Mouse (Mus musculus) gastrocnemius, postnatal 4 days (tissue): ENCODE measurements around the gene Kctd20. TPM values are rescaled to one million over a fixed set of nuclear protein-coding genes. Genes with fewer than 3 reads are reported as not detected.
"Not testable (repeated sequence)": the region's sequence is repeated elsewhere in the genome, so short reads cannot be mapped to it uniquely, and the experiment has no call there.

Source experiments
- DNase-seq, 2 experiments: peaks; one replicate each; pipeline ENCODE4 v3.0.0; 2021 to 2022; ENCODE audit warnings: low spot score in 2 of 2, mixed read lengths in 2 of 2
- total RNA-seq, 2 experiments: library from RNA; stranded (reverse); gene quantifications; 2 replicates each; pipeline ENCODE4 v1.2.3; 2021

Gene Kctd20
- total RNA-seq, 2 experiments from 2014 or later = 60.7 to 64.6 TPM

- no peak for DNase-seq
Measured at GRCm38 (mm10) chr17:28981081-28981480, 29.3 kb downstream of the Kctd20 start.

- DNase-seq = no peak
Measured at GRCm38 (mm10) chr17:28982591-28982990, 30.8 kb downstream of the Kctd20 start.

GRCm38 (mm10) chr17:28984724-28985420, 33.1 kb downstream of the Kctd20 start:
- no peak for DNase-seq

GRCm38 (mm10) chr17:28986833-28987232, 35.1 kb downstream of the Kctd20 start:
- DNase-seq = no peak

GRCm38 (mm10) chr17:28987713-28988112, 36.0 kb downstream of the Kctd20 start:
- DNase-seq = peak in 1 of 2 experiments; percentile 31

GRCm38 (mm10) chr17:28988291-28988690, 36.5 kb downstream of the Kctd20 start:
- DNase-seq = no peak

GRCm38 (mm10) chr17:28988996-28989395, 37.2 kb downstream of the Kctd20 start:
- no peak for DNase-seq

- no peak for DNase-seq
Measured at GRCm38 (mm10) chr17:28990060-28990459, 38.3 kb downstream of the Kctd20 start.

GRCm38 (mm10) chr17:28991286-28991685, 39.5 kb downstream of the Kctd20 start:
- no peak for DNase-seq

- peak in 1 of 2 experiments; percentile 25 for DNase-seq
Measured at GRCm38 (mm10) chr17:28992105-28992504, 40.4 kb downstream of the Kctd20 start.

GRCm38 (mm10) chr17:28993004-28993403, 41.3 kb downstream of the Kctd20 start:
- not testable (repeated sequence) for DNase-seq

GRCm38 (mm10) chr17:28994615-28995014, 42.9 kb downstream of the Kctd20 start:
- no peak for DNase-seq

- no peak for DNase-seq
Measured at GRCm38 (mm10) chr17:29000465-29000864, 48.7 kb downstream of the Kctd20 start.

- no peak for DNase-seq
Measured at GRCm38 (mm10) chr17:29003740-29004139, 52.0 kb downstream of the Kctd20 start.

- DNase-seq = no peak
Measured at GRCm38 (mm10) chr17:29005002-29005401, 53.3 kb downstream of the Kctd20 start.

- no peak for DNase-seq
Measured at GRCm38 (mm10) chr17:29006812-29007211, 55.1 kb downstream of the Kctd20 start.

- DNase-seq = no peak
Measured at GRCm38 (mm10) chr17:29007243-29007640, 55.5 kb downstream of the Kctd20 start.

GRCm38 (mm10) chr17:29007641-29008325, 56.0 kb downstream of the Kctd20 start, which contains the start of gene Stk38:
Gene Stk38 (minus strand): TSS chr17:29007995.
- DNase-seq = peak; percentile 89 to 92

- no peak for DNase-seq
Measured at GRCm38 (mm10) chr17:29008326-29008650, 56.5 kb downstream of the Kctd20 start.

GRCm38 (mm10) chr17:29009181-29009580, 57.4 kb downstream of the Kctd20 start:
- DNase-seq = no peak

GRCm38 (mm10) chr17:29014235-29014634, 62.5 kb downstream of the Kctd20 start:
- DNase-seq = no peak

- no peak for DNase-seq
Measured at GRCm38 (mm10) chr17:29015638-29016037, 63.9 kb downstream of the Kctd20 start.

GRCm38 (mm10) chr17:29016705-29017104, 65.0 kb downstream of the Kctd20 start:
- DNase-seq = no peak
